Mouse (Mus musculus) CH12.LX (cell line): ENCODE measurements around the gene Thumpd1. TPM values are rescaled to one million over a fixed set of nuclear protein-coding genes. Genes with fewer than 3 reads are reported as not detected.
"Not testable (repeated sequence)": the region's sequence is repeated elsewhere in the genome, so short reads cannot be mapped to it uniquely, and the experiment has no call there.

Source experiments
- DNase-seq: peaks from one replicate; pipeline ENCODE4 v3.0.0-alpha.2; 2013; ENCODE audit errors: extremely low read depth
- H3K27ac ChIP-seq: 2 replicates; pipeline ENCODE4 v1.5.1; 2012; ENCODE audit warnings: low read depth, mild to moderate bottlenecking, control low read depth, moderate library complexity; ENCODE audit not compliant: insufficient read depth
- H3K27me3 ChIP-seq: replicated peaks from 2 replicates; pipeline ENCODE3; 2012; ENCODE audit warnings: inconsistent platforms
- H3K36me3 ChIP-seq, 2 experiments: replicated peaks in 1 of 2; 2 replicates each; pipeline versions ENCODE3 to v1.6.1; 2012; ENCODE audit warnings: inconsistent platforms in 1 of 2, low read length in 1 of 2, mild to moderate bottlenecking in 1 of 2, mixed read lengths in 1 of 2, moderate library complexity in 1 of 2; ENCODE audit not compliant: control insufficient read depth in 1 of 2, insufficient read depth in 1 of 2
- H3K4me1 ChIP-seq, 2 experiments: 2 replicates each; pipeline ENCODE4 v1.6.1; 2012; ENCODE audit warnings: inconsistent platforms in 1 of 2, moderate library complexity in 1 of 2; ENCODE audit not compliant: insufficient read depth in 2 of 2, control insufficient read depth in 1 of 2
- H3K4me2 ChIP-seq: 2 replicates; pipeline ENCODE4 v1.6.1; 2012; ENCODE audit warnings: low read depth, mild to moderate bottlenecking, control low read depth; ENCODE audit not compliant: poor library complexity, insufficient read depth, severe bottlenecking
- H3K4me3 ChIP-seq, 3 experiments: fragments of 150-350 bp in 1 of 3; sonication (generic) in 1 of 3; replicated peaks in 1 of 3; 2 replicates each; pipeline versions ENCODE3 to v1.5.1; 2011 to 2012; ENCODE audit warnings: low read depth in 2 of 3, low read length in 2 of 3, mild to moderate bottlenecking in 2 of 3, moderate library complexity in 2 of 3, control low read depth in 1 of 3, improper control_type of control experiment in 1 of 3, inconsistent platforms in 1 of 3, mixed read lengths in 1 of 3; ENCODE audit not compliant: poor library complexity in 1 of 3
- H3K79me2 ChIP-seq: replicated peaks from 2 replicates; pipeline ENCODE4 v1.6.1; 2012; ENCODE audit warnings: mild to moderate bottlenecking, moderate library complexity; ENCODE audit not compliant: control insufficient read depth, poor library complexity, insufficient read depth, severe bottlenecking; ENCODE audit errors: extremely low read depth
- H3K9ac ChIP-seq: 2 replicates; pipeline ENCODE4 v1.6.1; 2012; ENCODE audit warnings: low read depth, mild to moderate bottlenecking, control low read depth, moderate library complexity; ENCODE audit not compliant: insufficient read depth
- H3K9me3 ChIP-seq: replicated peaks from 2 replicates; pipeline ENCODE3; 2012; ENCODE audit warnings: low read length, inconsistent platforms, mixed read lengths
- BHLHE40 ChIP-seq: IDR thresholded peaks from 2 replicates; pipeline ENCODE4 v1.6.1; 2011; ENCODE audit warnings: mild to moderate bottlenecking, low read depth, low read length, improper control_type of control experiment
- CHD1 ChIP-seq: IDR thresholded peaks from 2 replicates; pipeline ENCODE4 v1.6.1; 2012; ENCODE audit warnings: low read depth, low read length, improper control_type of control experiment, inconsistent platforms
- CHD2 ChIP-seq: IDR thresholded peaks from 2 replicates; pipeline ENCODE4 v1.6.1; 2011; ENCODE audit warnings: low read length, improper control_type of control experiment
- CTCF ChIP-seq, 2 experiments: IDR thresholded peaks in 1 of 2; conservative IDR thresholded peaks in 1 of 2; 2 replicates each; pipeline ENCODE4 v1.5.1; 2011 to 2012; ENCODE audit warnings: low read depth in 2 of 2, low read length in 2 of 2, improper control_type of control experiment in 1 of 2, inconsistent platforms in 1 of 2, mild to moderate bottlenecking in 1 of 2, moderate library complexity in 1 of 2
- EP300 ChIP-seq: IDR thresholded peaks from 2 replicates; pipeline ENCODE4 v1.6.1; 2011; ENCODE audit warnings: low read length, improper control_type of control experiment
- ETS1 ChIP-seq: conservative IDR thresholded peaks from 2 replicates; pipeline ENCODE4 v1.6.1; 2012; ENCODE audit warnings: low read depth, mild to moderate bottlenecking, inconsistent platforms, low read length, improper control_type of control experiment, moderate library complexity
- MAFK ChIP-seq: IDR thresholded peaks from 2 replicates; pipeline ENCODE4 v1.6.1; 2011; ENCODE audit warnings: low read length, improper control_type of control experiment; ENCODE audit not compliant: insufficient replicate concordance
- MYC ChIP-seq: IDR thresholded peaks from 2 replicates; pipeline ENCODE4 v1.6.1; 2011; ENCODE audit warnings: low read depth, mild to moderate bottlenecking, improper control_type of control experiment, low read length
- NELFE ChIP-seq: IDR thresholded peaks from 2 replicates; pipeline ENCODE4 v1.6.1; 2011; ENCODE audit warnings: low read depth, low read length, improper control_type of control experiment
- POLR2A ChIP-seq: IDR thresholded peaks from 2 replicates; pipeline ENCODE4 v1.6.1; 2011; ENCODE audit warnings: low read depth, mild to moderate bottlenecking, improper control_type of control experiment, low read length
- POLR2AphosphoS2 ChIP-seq: IDR thresholded peaks from 2 replicates; pipeline ENCODE4 v1.6.1; 2011; ENCODE audit warnings: low read depth, low read length, improper control_type of control experiment
- RAD21 ChIP-seq: IDR thresholded peaks from 2 replicates; pipeline ENCODE4 v1.6.1; 2011; ENCODE audit warnings: low read depth, mild to moderate bottlenecking, low read length, improper control_type of control experiment, moderate library complexity
- RCOR1 ChIP-seq: conservative IDR thresholded peaks from 2 replicates; pipeline ENCODE4 v1.6.1; 2012; ENCODE audit warnings: low read depth, mild to moderate bottlenecking, inconsistent platforms, low read length, improper control_type of control experiment
- SIN3A ChIP-seq: IDR thresholded peaks from 2 replicates; pipeline ENCODE4 v1.6.1; 2012; ENCODE audit warnings: low read length, improper control_type of control experiment, inconsistent platforms
- SMC3 ChIP-seq: IDR thresholded peaks from 2 replicates; pipeline ENCODE4 v1.6.1; 2011; ENCODE audit warnings: low read depth, low read length, improper control_type of control experiment
- USF2 ChIP-seq: conservative IDR thresholded peaks from 2 replicates; pipeline ENCODE4 v1.6.1; 2011; ENCODE audit warnings: low read depth, low read length, improper control_type of control experiment
- ZKSCAN1 ChIP-seq: IDR thresholded peaks from 2 replicates; pipeline ENCODE4 v1.6.1; 2012; ENCODE audit warnings: low read depth, inconsistent platforms, low read length, improper control_type of control experiment, borderline replicate concordance
- ZMIZ1 ChIP-seq: IDR thresholded peaks from 2 replicates; pipeline ENCODE4 v1.6.1; 2012; ENCODE audit warnings: low read depth, mild to moderate bottlenecking, inconsistent platforms, low read length, improper control_type of control experiment
- dilution Hi-C: fragments of 300-500 bp; cut with MboI; formaldehyde crosslinking; loops from 2 replicates; pipeline ENCODE4 v1.14.3; 2020; ENCODE audit warnings: low sequenced_read_pairs; ENCODE audit not compliant: extremely low pct_unique_long_range_greater_than_20kb, extremely low pct_ligation_motif_present
- in situ Hi-C: fragments of 300-500 bp; cut with MboI; formaldehyde crosslinking; loops from 3 replicates; pipeline ENCODE4 v1.14.3; 2019; ENCODE audit warnings: low sequenced_read_pairs, low pct_ligation_motif_present, low pct_unique_long_range_greater_than_20kb, mixed read lengths
- polyA plus RNA-seq: library from polyadenylated mRNA; unstranded; fragments of >175 nt; gene quantifications from 2 replicates; pipeline ENCODE4 v1.2.1, GENCODE M21; 2012; ENCODE audit warnings: low read depth; ENCODE audit not compliant: insufficient read length
- total RNA-seq, 2 experiments: library from RNA; depleted of rRNA; stranded (reverse); fragments of 300-350 nt in 1 of 2; fragments of >200 nt in 1 of 2; gene quantifications; 2 replicates each; pipeline ENCODE4 v1.2.3; 2012 to 2014

The Thumpd1 gene
- total and polyA plus RNA-seq, 3 experiments, result 49.3 to 105 (median 102) TPM

- Histone ChIP-seq H3K4me3 (no peak overlapping the region), H3K9me3 (no peaks in the 10 kb centered on the region), H3K27ac (no peak overlapping the region), H3K79me2 (no peaks in the 10 kb centered on the region), H3K27me3 (no peaks in the 10 kb centered on the region), H3K36me3 (no peaks in the 10 kb centered on the region), H3K9ac (no peak overlapping the region), H3K4me2 (no peak overlapping the region)
- in situ Hi-C loops, result no loop called here
- dilution Hi-C loops, result no loop called here
- DNase-seq, result no peak
- TF ChIP-seq BHLHE40 (no peak), MYC (no peak), RCOR1 (no peak), CHD2 (no peak)
- TF ChIP-seq, all 38 proteins: peak for 0
- peaks cover 0 to 11% of the 10 kb centered on the region in 2 experiments; a peak in 2 of 4 replicates for H3K4me1 ChIP-seq
Measured at GRCm38 (mm10) chr7:119745869-119746268, 25.3 kb upstream of the Thumpd1 start.

- in situ Hi-C loops (no loop called here), dilution Hi-C loops (no loop called here)
- Histone ChIP-seq H3K4me1 (peaks cover 0 to 11% of the 10 kb centered on the region in 2 experiments; a peak in 2 of 4 replicates), H3K4me2 (no peak overlapping the region), H3K9ac (no peak overlapping the region), H3K36me3 (no peaks in the 10 kb centered on the region), H3K79me2 (no peaks in the 10 kb centered on the region), H3K9me3 (no peaks in the 10 kb centered on the region), H3K4me3 (no peak overlapping the region), H3K27ac (no peak overlapping the region), H3K27me3 (no peaks in the 10 kb centered on the region)
- TF ChIP-seq RCOR1, result no peak
- TF ChIP-seq SIN3A, result no peak
- no peak for TF ChIP-seq NELFE
- TF ChIP-seq POLR2AphosphoS2, result no peak
- TF ChIP-seq ETS1, result no peak
- no peak for TF ChIP-seq ZMIZ1
- TF ChIP-seq CHD2, result no peak
- TF ChIP-seq POLR2A, result no peak
- TF ChIP-seq USF2, result no peak
- no peak for TF ChIP-seq MYC
- peak in 1 of 2 experiments; percentile 51; a peak in 2 of 4 replicates for TF ChIP-seq CTCF (conservative IDR thresholded peaks at IDR 0.05 in 1 of 2, IDR thresholded peaks at IDR 0.05 in 1 of 2; ENCODE audit: low read depth in 2 of 2, low read length in 2 of 2)
- no peak for TF ChIP-seq CHD1
- no peak for TF ChIP-seq ZKSCAN1
- peak; percentile 35 for TF ChIP-seq SMC3
- TF ChIP-seq RAD21, result peak; percentile 13
- TF ChIP-seq EP300, result no peak
- peak; percentile 54; the same call in 1 of the 2 replicates for TF ChIP-seq MAFK
- peak; percentile 38 for DNase-seq
Measured at GRCm38 (mm10) chr7:119744321-119744720, 23.7 kb upstream of the Thumpd1 start.

- dilution Hi-C loops, in situ Hi-C loops: not testable (repeated sequence)
Measured at GRCm38 (mm10) chr7:119739798-119740468, 19.3 kb upstream of the Thumpd1 start.

More at GRCm38 (mm10) chr7:119739798-119740468, 19.3 kb upstream of the Thumpd1 start:
- H3K9me3 ChIP-seq, H3K4me2 ChIP-seq, DNase-seq, H3K4me3 ChIP-seq, H3K27me3 ChIP-seq, H3K9ac ChIP-seq, H3K27ac ChIP-seq, H3K79me2 ChIP-seq, H3K36me3 ChIP-seq: not testable (repeated sequence)
- H3K4me1 ChIP-seq, result peaks cover 3 to 11% of the 10 kb centered on the region in 2 experiments; a peak in 3 of 4 replicates
